In the genomic region with DNA sequence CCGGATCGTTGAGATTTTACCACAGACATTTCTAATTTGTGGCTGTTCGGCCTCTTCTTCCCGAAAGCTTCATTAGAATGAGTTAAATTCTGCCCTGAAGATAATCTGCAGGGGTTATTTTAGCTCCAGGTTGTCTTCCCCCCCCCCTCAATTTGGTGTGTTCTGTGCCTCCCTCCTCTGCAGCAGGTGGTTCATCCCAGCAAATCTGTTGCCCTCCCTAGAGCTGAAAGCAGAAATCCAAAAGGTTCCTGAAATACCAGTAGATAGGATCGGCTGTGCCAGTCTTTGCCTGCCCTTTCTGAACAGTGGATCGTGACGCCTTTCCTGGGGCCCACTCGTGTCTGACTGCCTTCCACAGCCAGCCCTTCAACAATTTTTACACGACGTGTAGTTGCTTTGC, we compare ENCODE assay signal across 21 mouse cellular contexts. TPM values are rescaled to one million over a fixed set of nuclear protein-coding genes. Genes with fewer than 3 reads are reported as not detected.
A peak's percentile ranks its signal among the peaks of the same experiment; 100 is the strongest.
DNase-seq lines count a peak whose midpoint lies in the region; ATAC-seq and TF ChIP-seq lines count a peak whose summit lies in the region.
"Had no signal": no experiment of that assay in that cellular context is flagged by ENCODE, and none has a peak within 500 bp of the region (broad histone marks: within the 10 kb centered on the region; RNA-seq: fewer than 3 reads in every experiment).

No protein-coding gene starts in this region.

- no peak for ATAC-seq in hindbrain, embryonic 16.5 days
- no peak for ATAC-seq in hindbrain, postnatal 0 days
- no peak for ATAC-seq in midbrain, postnatal 0 days (ENCODE audit: low FRiP score)
- ATAC-seq in midbrain, embryonic 16.5 days = no peak
- no peak for ATAC-seq in embryonic facial prominence, embryonic 14.5 days (ENCODE audit: low read depth)
- no peak for ATAC-seq in liver, embryonic 11.5 days (replicated peaks; ENCODE audit: low FRiP score)
- ATAC-seq: CD4-positive, CD25-positive, alpha-beta regulatory T cell, adult 4 months; forebrain, embryonic 16.5 days had no signal

- 83% methylated on average over 10 of the region's 10 CpGs for WGBS in hindbrain, embryonic 16.5 days
- 78% methylated on average over 10 of the region's 10 CpGs for WGBS in hindbrain, postnatal 0 days
- WGBS in midbrain, postnatal 0 days = 62% methylated on average over 10 of the region's 10 CpGs
- 52% methylated on average over 10 of the region's 10 CpGs for WGBS in midbrain, embryonic 16.5 days
- WGBS in embryonic facial prominence, embryonic 14.5 days = 70% methylated on average over 10 of the region's 10 CpGs
- 89% methylated on average over 10 of the region's 10 CpGs for WGBS in liver, embryonic 11.5 days

- no peak for TF ChIP-seq CTCF in hindbrain, postnatal 0 days (IDR thresholded peaks at IDR 0.05; ENCODE audit: low read depth)
- no peak for TF ChIP-seq CTCF in midbrain, postnatal 0 days (IDR thresholded peaks at IDR 0.05)

- H3K36me3 ChIP-seq in hindbrain, embryonic 16.5 days (ENCODE audit: control insufficient read depth, insufficient read depth, low read length) = peaks cover 3% of the 10 kb centered on the region; the same call in 1 of the 2 replicates
- peaks cover 7% of the 10 kb centered on the region; the same call in 1 of the 2 replicates for H3K36me3 ChIP-seq in hindbrain, postnatal 0 days (ENCODE audit: insufficient read depth, low read length)
- H3K36me3 ChIP-seq in midbrain, postnatal 0 days (ENCODE audit: insufficient read depth, low read length) = peaks cover 4% of the 10 kb centered on the region; the same call in 1 of the 2 replicates
- H3K36me3 ChIP-seq in midbrain, embryonic 16.5 days (ENCODE audit: control insufficient read depth, insufficient read depth, low read length) = no peaks in the 10 kb centered on the region
- peaks cover 21% of the 10 kb centered on the region for H3K36me3 ChIP-seq in embryonic facial prominence, embryonic 14.5 days (ENCODE audit: control insufficient read depth, insufficient read depth, low read length)
- H3K36me3 ChIP-seq in liver, embryonic 11.5 days (ENCODE audit: control insufficient read depth, insufficient read depth, low read length) = no peaks in the 10 kb centered on the region
- H3K36me3 ChIP-seq: forebrain, embryonic 12.5 days; hindbrain, embryonic 12.5 days had no signal

- no peak overlapping the region for H3K4me3 ChIP-seq in hindbrain, embryonic 16.5 days (ENCODE audit: low read length)
- no peak overlapping the region for H3K4me3 ChIP-seq in hindbrain, postnatal 0 days (ENCODE audit: low read length)
- no peak overlapping the region for H3K4me3 ChIP-seq in midbrain, postnatal 0 days (ENCODE audit: low read depth, low read length)
- H3K4me3 ChIP-seq in midbrain, embryonic 16.5 days (ENCODE audit: low read depth, low read length) = no peak overlapping the region
- no peak overlapping the region for H3K4me3 ChIP-seq in embryonic facial prominence, embryonic 14.5 days (ENCODE audit: low read depth, low read length)
- no peak overlapping the region for H3K4me3 ChIP-seq in liver, embryonic 11.5 days (ENCODE audit: low read depth, low read length)
- H3K4me3 ChIP-seq: heart, adult 2 months had no signal

- peak overlapping the region; percentile 13; the same call in 1 of the 2 replicates for H3K9ac ChIP-seq in hindbrain, embryonic 16.5 days (ENCODE audit: low read depth, low read length)
- no peak overlapping the region for H3K9ac ChIP-seq in hindbrain, postnatal 0 days (replicated peaks; ENCODE audit: low read length)
- H3K9ac ChIP-seq in midbrain, postnatal 0 days (replicated peaks; ENCODE audit: low read length, poor library complexity, severe bottlenecking) = 0 out of 2 replicates have a peak overlapping the region, but pooled peaks have one; percentile 24
- no peak overlapping the region for H3K9ac ChIP-seq in midbrain, embryonic 16.5 days (ENCODE audit: low read depth, low read length)
- peak overlapping the region; percentile 30; the same call in 1 of the 2 replicates for H3K9ac ChIP-seq in embryonic facial prominence, embryonic 14.5 days (ENCODE audit: low read depth, low read length)
- no peak overlapping the region for H3K9ac ChIP-seq in liver, embryonic 11.5 days (ENCODE audit: low read depth, low read length)
- H3K9ac ChIP-seq: forebrain, embryonic 12.5 days; hindbrain, embryonic 12.5 days had no signal

- no peaks in the 10 kb centered on the region for H3K9me3 ChIP-seq in hindbrain, embryonic 16.5 days (ENCODE audit: control insufficient read depth, low read length)
- H3K9me3 ChIP-seq in hindbrain, postnatal 0 days (ENCODE audit: low read length) = no peaks in the 10 kb centered on the region
- H3K9me3 ChIP-seq in midbrain, postnatal 0 days (ENCODE audit: low read length) = no peaks in the 10 kb centered on the region
- H3K9me3 ChIP-seq in midbrain, embryonic 16.5 days (replicated peaks; ENCODE audit: control insufficient read depth, low read length, poor library complexity, severe bottlenecking) = no peaks in the 10 kb centered on the region
- no peaks in the 10 kb centered on the region for H3K9me3 ChIP-seq in embryonic facial prominence, embryonic 14.5 days (ENCODE audit: control insufficient read depth, low read length)
- H3K9me3 ChIP-seq in liver, embryonic 11.5 days (ENCODE audit: control insufficient read depth, low read length) = no peaks in the 10 kb centered on the region
- H3K9me3 ChIP-seq: forebrain, embryonic 12.5 days; G1E; hindbrain, embryonic 12.5 days had no signal

- peak; percentile 25 for DNase-seq in cerebellum, adult 11-12 months
- no peak for DNase-seq in cerebellum, adult 9-11 months
- DNase-seq in hindbrain, postnatal 0 days (ENCODE audit: low spot score) = no peak
- no peak for DNase-seq in midbrain, postnatal 0 days (ENCODE audit: low spot score)
- DNase-seq in embryonic facial prominence, embryonic 14.5 days (ENCODE audit: low spot score) = no peak
- no peak for DNase-seq in liver, embryonic 11.5 days (ENCODE audit: low spot score)
- DNase-seq: adrenal gland, adult 8-10 months; adrenal gland, postnatal 36 days; B cell, adult 2 months; cerebellum, adult 11 months; cerebellum, postnatal 36 days; gastrocnemius, postnatal 14 days; heart, adult 2 months had no signal

- no peaks in the 10 kb centered on the region; the same call in 1 of the 2 replicates for H3K27me3 ChIP-seq in hindbrain, embryonic 16.5 days (replicated peaks; ENCODE audit: control insufficient read depth, insufficient read depth, low read length)
- H3K27me3 ChIP-seq in hindbrain, postnatal 0 days (ENCODE audit: insufficient read depth, low read length) = no peaks in the 10 kb centered on the region
- no peaks in the 10 kb centered on the region for H3K27me3 ChIP-seq in midbrain, postnatal 0 days (ENCODE audit: insufficient read depth, low read length)
- no peaks in the 10 kb centered on the region for H3K27me3 ChIP-seq in midbrain, embryonic 16.5 days (ENCODE audit: control insufficient read depth, insufficient read depth, low read depth, low read length)
- no peaks in the 10 kb centered on the region for H3K27me3 ChIP-seq in embryonic facial prominence, embryonic 14.5 days (replicated peaks; ENCODE audit: control insufficient read depth, insufficient read depth, low read length)
- no peaks in the 10 kb centered on the region for H3K27me3 ChIP-seq in liver, embryonic 11.5 days (replicated peaks; ENCODE audit: control insufficient read depth, insufficient read depth, low read length)

- H3K27ac ChIP-seq in hindbrain, embryonic 16.5 days (ENCODE audit: low read depth, low read length) = no peak overlapping the region
- H3K27ac ChIP-seq in hindbrain, postnatal 0 days = no peak overlapping the region
- H3K27ac ChIP-seq in midbrain, postnatal 0 days (ENCODE audit: low read depth, low read length) = no peak overlapping the region
- H3K27ac ChIP-seq in midbrain, embryonic 16.5 days (ENCODE audit: low read length) = no peak overlapping the region
- H3K27ac ChIP-seq in embryonic facial prominence, embryonic 14.5 days (replicated peaks; ENCODE audit: low read depth, low read length) = no peak overlapping the region
- H3K27ac ChIP-seq in liver, embryonic 11.5 days (ENCODE audit: low read depth, low read length) = no peak overlapping the region
- H3K27ac ChIP-seq: forebrain, embryonic 12.5 days; heart, adult 2 months; hindbrain, embryonic 12.5 days had no signal

- H3K4me2 ChIP-seq in hindbrain, embryonic 16.5 days (ENCODE audit: low read length) = no peak overlapping the region
- no peak overlapping the region for H3K4me2 ChIP-seq in hindbrain, postnatal 0 days (ENCODE audit: low read depth, low read length)
- H3K4me2 ChIP-seq in midbrain, postnatal 0 days (ENCODE audit: low read depth, low read length, poor library complexity, severe bottlenecking) = no peak overlapping the region
- H3K4me2 ChIP-seq in midbrain, embryonic 16.5 days (ENCODE audit: low read length) = no peak overlapping the region
- no peak overlapping the region for H3K4me2 ChIP-seq in embryonic facial prominence, embryonic 14.5 days (ENCODE audit: low read depth, low read length)
- no peak overlapping the region for H3K4me2 ChIP-seq in liver, embryonic 11.5 days
- H3K4me2 ChIP-seq: heart, embryonic 11.5 days had no signal

- peaks cover 8% of the 10 kb centered on the region for H3K4me1 ChIP-seq in hindbrain, embryonic 16.5 days (ENCODE audit: control insufficient read depth, insufficient read depth, low read depth, low read length)
- no peaks in the 10 kb centered on the region for H3K4me1 ChIP-seq in hindbrain, postnatal 0 days (ENCODE audit: insufficient read depth, low read length)
- H3K4me1 ChIP-seq in midbrain, postnatal 0 days (ENCODE audit: insufficient read depth, low read length) = no peaks in the 10 kb centered on the region
- H3K4me1 ChIP-seq in midbrain, embryonic 16.5 days (ENCODE audit: control insufficient read depth, insufficient read depth, low read length) = peaks cover 19% of the 10 kb centered on the region
- no peaks in the 10 kb centered on the region for H3K4me1 ChIP-seq in embryonic facial prominence, embryonic 14.5 days (ENCODE audit: control insufficient read depth, insufficient read depth, low read length)
- H3K4me1 ChIP-seq in liver, embryonic 11.5 days (replicated peaks; ENCODE audit: control insufficient read depth, insufficient read depth, low read length) = peaks cover 6% of the 10 kb centered on the region; the same call in 1 of the 2 replicates

RNA-seq across cellular contexts. Expression of a gene that starts 1.8 kb away (rescaled TPM):
- polyA plus RNA-seq in hindbrain, embryonic 16.5 days (2015; fragmentation: Nextera tagmentation; extraction: Ambion mirVana) = 135 and 136 TPM in 2 replicates
- total RNA-seq in hindbrain, postnatal 0 days (2014; rRNA removed) = 108 and 118 TPM in 2 replicates
- 162 and 163 TPM in 2 replicates for polyA plus RNA-seq in hindbrain, postnatal 0 days (2015; fragmentation: Nextera tagmentation; extraction: Ambion mirVana)
- total RNA-seq in midbrain, postnatal 0 days (2014; rRNA removed) = 173 and 183 TPM in 2 replicates
- 176 and 178 TPM in 2 replicates for polyA plus RNA-seq in midbrain, postnatal 0 days (2015; fragmentation: Nextera tagmentation; extraction: Ambion mirVana)
- polyA plus RNA-seq in midbrain, embryonic 16.5 days (2015; fragmentation: Nextera tagmentation; extraction: Ambion mirVana) = 144 and 147 TPM in 2 replicates
- 133 and 155 TPM in 2 replicates for polyA plus RNA-seq in embryonic facial prominence, embryonic 14.5 days (2014; fragmentation: Nextera tagmentation; extraction: Ambion mirVana)
- polyA plus RNA-seq in liver, embryonic 11.5 days (2014; fragmentation: Nextera tagmentation; extraction: Ambion mirVana) = 138 and 151 TPM in 2 replicates

Comparison
In these comparisons a context has a peak if more than half of its experiments do, and no peak if none do; other contexts are left out.
1. H3K9ac ChIP-seq: peak in hindbrain, embryonic 16.5 days (single experiment), midbrain, postnatal 0 days (single experiment) and embryonic facial prominence, embryonic 14.5 days (single experiment); none in hindbrain, postnatal 0 days (single experiment), midbrain, embryonic 16.5 days (single experiment) and liver, embryonic 11.5 days (single experiment).